Mouse (Mus musculus) forebrain, postnatal 0 days (tissue): ENCODE results near the gene Cdr2. TPM values are rescaled to one million over a fixed set of nuclear protein-coding genes. Genes with fewer than 3 reads are reported as not detected.
"Not testable (repeated sequence)": the region's sequence is repeated elsewhere in the genome, so short reads cannot be mapped to it uniquely, and the experiment has no call there.

ENCODE experiments used
- ATAC-seq: fragments of 200-750 bp; cut with Nextera tagmentation; 2 replicates; pipeline ENCODE4 v1.8.0; 2017; ENCODE audit warnings: mild to moderate bottlenecking, moderate library complexity
- DNase-seq: peaks from one replicate; pipeline ENCODE4 v3.0.0-alpha.2; 2015
- H3K27ac ChIP-seq: fragments of 300-500 bp; sonication (generic); 2 replicates; pipeline ENCODE4 v1.5.1; 2014; ENCODE audit warnings: low read depth, mild to moderate bottlenecking, antibody characterized with exemption, low read length, moderate library complexity, mixed read lengths
- H3K27me3 ChIP-seq: fragments of 300-500 bp; sonication (generic); 2 replicates; pipeline ENCODE4 v1.6.1; 2014; ENCODE audit warnings: mild to moderate bottlenecking, low read length, mixed read lengths; ENCODE audit not compliant: insufficient read depth
- H3K36me3 ChIP-seq: fragments of 300-500 bp; sonication (generic); 2 replicates; pipeline ENCODE4 v1.6.1; 2014; ENCODE audit warnings: mild to moderate bottlenecking, moderate library complexity; ENCODE audit not compliant: insufficient read depth
- H3K4me1 ChIP-seq: fragments of 300-500 bp; sonication (generic); 2 replicates; pipeline ENCODE4 v1.6.1; 2014; ENCODE audit warnings: antibody characterized with exemption; ENCODE audit not compliant: insufficient read depth
- H3K4me2 ChIP-seq: fragments of 300-500 bp; sonication (generic); 2 replicates; pipeline ENCODE4 v1.6.1; 2014; ENCODE audit warnings: low read depth, mild to moderate bottlenecking, moderate library complexity
- H3K4me3 ChIP-seq: fragments of 300-500 bp; sonication (generic); 2 replicates; pipeline ENCODE4 v1.5.1; 2014; ENCODE audit warnings: low read depth, low read length, mixed read lengths
- H3K9ac ChIP-seq: fragments of 300-500 bp; sonication (generic); 2 replicates; pipeline ENCODE4 v1.6.1; 2014; ENCODE audit warnings: mild to moderate bottlenecking
- H3K9me3 ChIP-seq: fragments of 300-500 bp; sonication (generic); 2 replicates; pipeline ENCODE4 v1.6.1; 2016; ENCODE audit warnings: low read length
- CTCF ChIP-seq: sonication (generic); IDR thresholded peaks from 2 replicates; pipeline ENCODE4 v1.5.1; 2016; ENCODE audit warnings: antibody characterized with exemption, control low read depth, low read depth
- WGBS: fragments of 180-500 bp; shearing (Covaris S2); extraction: QIAGEN DNeasy Blood & Tissue Kit; methylation state at CpG from one replicate; pipeline ENCODE4 v1.1.7; 2014; 5-methylcytosine and 5-hydroxymethylcytosine counted together
- polyA plus RNA-seq: library from polyadenylated mRNA; unstranded; fragments of >200 nt; fragmentation: Nextera tagmentation; extraction: Ambion mirVana; gene quantifications from 2 replicates; pipeline ENCODE4 v1.2.1, GENCODE M21; 2015
- total RNA-seq: library from RNA; depleted of rRNA; stranded (reverse); fragments of >200 nt; gene quantifications from 2 replicates; pipeline ENCODE4 v1.2.3, GENCODE M21; 2014

The Cdr2 gene
- total and polyA plus RNA-seq, 2 experiments from 2014 or later = 5.8 to 20.2 TPM

DNA sequence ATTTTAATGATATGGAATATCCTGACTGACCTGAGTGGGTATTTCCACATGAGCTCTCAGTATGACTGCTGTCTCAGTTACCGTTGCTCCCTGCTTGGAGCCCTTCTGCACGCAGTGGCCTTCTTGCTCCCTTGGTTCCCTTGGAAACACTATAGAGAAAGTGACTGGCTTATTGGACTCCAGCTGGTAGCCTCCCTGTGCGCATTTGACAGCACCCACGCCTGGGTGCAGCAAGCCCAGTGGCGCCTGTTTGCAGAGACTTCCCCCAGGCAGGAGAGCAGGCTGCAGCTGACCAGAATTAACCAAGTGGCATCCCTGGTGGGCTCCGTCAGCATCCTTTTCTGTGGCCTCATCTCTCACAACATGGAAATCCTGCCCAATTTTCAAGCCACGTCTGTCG is 9.1 kb upstream of the Cdr2 start:
- Histone ChIP-seq H3K9ac (no peak overlapping the region), H3K27me3 (no peaks in the 10 kb centered on the region), H3K9me3 (no peaks in the 10 kb centered on the region), H3K36me3 (no peaks in the 10 kb centered on the region), H3K4me1 (no peaks in the 10 kb centered on the region), H3K4me3 (no peak overlapping the region), H3K27ac (no peak overlapping the region), H3K4me2 (no peak overlapping the region)
- ATAC-seq (no peak), DNase-seq (no peak)
- WGBS = 67% methylated on average over 8 of the region's 8 CpGs
- no peak for TF ChIP-seq CTCF

DNA sequence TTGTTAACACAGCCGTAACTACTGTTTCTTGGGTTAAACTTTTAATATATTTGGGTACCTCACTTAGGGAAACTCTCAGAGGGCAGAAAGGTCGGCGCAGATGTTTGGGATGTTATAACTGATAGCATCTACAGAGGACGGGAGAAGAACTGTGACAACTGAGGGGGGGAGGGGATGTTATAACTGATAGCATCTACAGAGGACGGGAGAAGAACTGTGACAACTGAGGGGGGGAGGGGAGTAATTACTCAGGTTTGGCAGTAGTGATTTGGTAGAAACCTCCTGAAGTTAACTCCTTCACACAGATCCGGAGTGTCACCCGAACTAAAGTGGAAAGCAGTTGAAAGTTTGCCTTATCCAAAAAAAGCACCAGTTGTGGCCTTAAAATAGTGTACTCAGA is 856 bp upstream of the Cdr2 start:
- Histone ChIP-seq H3K9ac (peak overlapping the region; percentile 52), H3K4me2 (peak overlapping the region; percentile 94), H3K27ac (no peak overlapping the region), H3K4me3 (peak overlapping the region; percentile 69), H3K36me3 (no peaks in the 10 kb centered on the region), H3K27me3 (no peaks in the 10 kb centered on the region; the same call in 1 of the 2 replicates), H3K9me3 (no peaks in the 10 kb centered on the region), H3K4me1 (peaks cover 4% of the 10 kb centered on the region; the same call in 1 of the 2 replicates)
- no peak for TF ChIP-seq CTCF
- no peak for ATAC-seq
- no peak for DNase-seq
- WGBS = 12% methylated on average over 7 of the region's 7 CpGs

GRCm38 (mm10) chr7:120980931-120981924 is 884 bp downstream of the Cdr2 start:
- Histone ChIP-seq H3K36me3 (no peaks in the 10 kb centered on the region), H3K9me3 (no peaks in the 10 kb centered on the region), H3K27ac (no peak overlapping the region), H3K9ac (peak overlapping the region; percentile 61), H3K4me2 (peak overlapping the region; percentile 94), H3K27me3 (no peaks in the 10 kb centered on the region; the same call in 1 of the 2 replicates), H3K4me1 (peaks cover 6% of the 10 kb centered on the region; the same call in 1 of the 2 replicates), H3K4me3 (peak overlapping the region; percentile 69)
- DNase-seq = peak; percentile 40
- peak; percentile 50 for ATAC-seq
- WGBS = 4% methylated on average over 39 of the region's 39 CpGs
- TF ChIP-seq CTCF = no peak

GRCm38 (mm10) chr7:120980041-120980440 is 2.1 kb downstream of the Cdr2 start:
- Histone ChIP-seq H3K27ac (no peak overlapping the region), H3K27me3 (no peaks in the 10 kb centered on the region; the same call in 1 of the 2 replicates), H3K9me3 (no peaks in the 10 kb centered on the region), H3K4me2 (no peak overlapping the region), H3K4me3 (no peak overlapping the region), H3K9ac (no peak overlapping the region), H3K36me3 (no peaks in the 10 kb centered on the region), H3K4me1 (peaks cover 6% of the 10 kb centered on the region; the same call in 1 of the 2 replicates)
- no peak for TF ChIP-seq CTCF
- ATAC-seq (no peak), DNase-seq (no peak)
- 91% methylated on average over 4 of the region's 4 CpGs for WGBS

GRCm38 (mm10) chr7:120977063-120977462 is 5.0 kb downstream of the Cdr2 start:
- Histone ChIP-seq H3K9ac (no peak overlapping the region), H3K9me3 (no peaks in the 10 kb centered on the region), H3K4me3 (no peak overlapping the region), H3K4me1 (peaks cover 6% of the 10 kb centered on the region; the same call in 1 of the 2 replicates), H3K4me2 (no peak overlapping the region), H3K27me3 (no peaks in the 10 kb centered on the region), H3K27ac (no peak overlapping the region), H3K36me3 (no peaks in the 10 kb centered on the region)
- ATAC-seq (no peak), DNase-seq (peak; percentile 58)
- TF ChIP-seq CTCF = no peak
- WGBS = 17% methylated on average over 7 of the region's 7 CpGs

- TF ChIP-seq CTCF = no peak
- Histone ChIP-seq H3K4me3 (no peak overlapping the region), H3K9me3 (no peaks in the 10 kb centered on the region), H3K27me3 (no peaks in the 10 kb centered on the region), H3K36me3 (no peaks in the 10 kb centered on the region), H3K4me1 (peaks cover 6% of the 10 kb centered on the region; the same call in 1 of the 2 replicates), H3K9ac (no peak overlapping the region), H3K27ac (no peak overlapping the region), H3K4me2 (no peak overlapping the region)
- 73% methylated on average over 3 of the region's 3 CpGs for WGBS
- DNase-seq (no peak), ATAC-seq (no peak)
These were observed 8.1 kb downstream of the Cdr2 start for GRCm38 (mm10) chr7:120974001-120974400.

DNA sequence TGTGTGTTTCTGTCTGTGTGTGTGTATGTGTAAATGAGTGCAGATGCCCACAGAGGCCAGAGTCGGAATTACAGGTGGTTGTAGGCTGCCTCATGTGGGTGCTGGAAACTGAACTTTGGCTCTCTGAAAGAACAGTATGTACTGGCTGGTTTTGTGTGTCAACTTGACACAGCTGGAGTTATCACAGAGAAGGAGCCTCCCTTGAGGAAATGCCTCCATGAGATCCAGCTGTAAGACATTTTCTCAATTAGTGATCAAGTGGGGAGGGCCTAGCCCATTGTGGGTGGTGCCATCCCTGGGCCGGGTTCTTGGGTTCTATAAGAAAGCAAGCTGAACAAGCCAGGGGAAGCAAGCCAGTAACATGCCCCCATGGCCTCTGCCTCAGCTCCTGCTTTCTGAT is 9.6 kb downstream of the Cdr2 start:
- H3K27me3 ChIP-seq, H3K27ac ChIP-seq, H3K9ac ChIP-seq, H3K4me1 ChIP-seq, H3K9me3 ChIP-seq, H3K4me2 ChIP-seq, H3K4me3 ChIP-seq, H3K36me3 ChIP-seq, ATAC-seq, DNase-seq: not testable (repeated sequence)
- WGBS = 75% methylated on average over 2 of the region's 2 CpGs
